Comparison of ENCODE assay signal across 17 mouse cellular contexts in the genomic region with DNA sequence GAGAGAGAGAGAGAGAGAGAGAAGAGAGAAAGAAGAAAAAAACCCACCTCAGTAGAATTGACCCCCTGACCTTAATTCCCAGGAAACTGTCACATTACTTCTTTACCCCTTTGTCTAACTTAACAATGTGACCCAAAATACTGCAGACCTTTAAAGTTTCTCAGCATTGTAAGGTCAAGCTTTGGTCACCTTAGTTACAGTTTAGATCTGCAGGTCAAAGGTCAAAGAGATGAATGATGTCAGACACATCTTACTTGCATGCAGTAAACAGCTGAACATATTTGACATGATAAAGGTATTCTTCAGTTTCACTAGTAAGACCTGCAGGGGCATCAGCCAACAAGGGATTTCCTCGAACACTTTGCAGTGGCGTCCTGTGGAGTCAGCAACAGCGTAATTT. TPM values are rescaled to one million over a fixed set of nuclear protein-coding genes. Genes with fewer than 3 reads are reported as not detected.
A peak's percentile ranks its signal among the peaks of the same experiment; 100 is the strongest.
DNase-seq lines count a peak whose midpoint lies in the region; TF ChIP-seq lines count a peak whose summit lies in the region.
"Had no signal": no experiment of that assay in that cellular context is flagged by ENCODE, and none has a peak within 500 bp of the region (broad histone marks: within the 10 kb centered on the region; RNA-seq: fewer than 3 reads in every experiment).

No protein-coding gene starts in this region.

- peak; percentile 21 for DNase-seq in liver, adult 2 months (ENCODE audit: extremely low read depth, low read depth, low spot score)
- no peak for DNase-seq in liver
- peak; percentile 73 for DNase-seq in embryo, embryonic 10 days (ENCODE audit: low spot score)
- DNase-seq in embryonic facial prominence, embryonic 10.5 days (ENCODE audit: low spot score) = peak; percentile 15
- DNase-seq in retina, embryonic 14.5 days (ENCODE audit: low spot score) = peak; percentile 30
- DNase-seq in layer of hippocampus, postnatal 10 days (ENCODE audit: low spot score in 2 of 2) = no peak
- DNase-seq in testis, postnatal 10 days (ENCODE audit: low spot score) = no peak
- DNase-seq: cerebellum, postnatal 25 days; gastrocnemius, postnatal 10 days; heart, adult 18-20 months; kidney, adult 2 months; liver, embryonic 13.5 days; thymus, postnatal 14 days had no signal

- no peak for TF ChIP-seq POLR2A in liver, adult 2 months (IDR thresholded peaks at IDR 0.05; ENCODE audit: extremely low read depth, insufficient read depth, low read length)

- no peaks in the 10 kb centered on the region for H3K4me1 ChIP-seq in liver, adult 2 months (ENCODE audit: control insufficient read depth, insufficient read depth, low read length)
- H3K4me1 ChIP-seq in embryonic facial prominence, embryonic 10.5 days = peaks cover 36% of the 10 kb centered on the region
- H3K4me1 ChIP-seq: embryonic facial prominence, embryonic 15.5 days; liver, embryonic 13.5 days; megakaryocyte, embryonic 14.5 days had no signal

- no peak overlapping the region for H3K9ac ChIP-seq in liver, adult 2 months (ENCODE audit: low read depth, low read length)
- H3K9ac ChIP-seq: embryonic facial prominence, embryonic 15.5 days; liver, embryonic 13.5 days had no signal

- no peaks in the 10 kb centered on the region for H3K79me2 ChIP-seq in liver, adult 2 months (ENCODE audit: control insufficient read depth, insufficient read depth, low read length)

- no peak overlapping the region for H3K27ac ChIP-seq in liver, adult 2 months (replicated peaks; ENCODE audit: insufficient read depth, low read depth, low read length)
- no peak overlapping the region for H3K27ac ChIP-seq in embryonic facial prominence, embryonic 10.5 days (replicated peaks)
- H3K27ac ChIP-seq: embryonic facial prominence, embryonic 15.5 days; liver, embryonic 13.5 days; stomach, postnatal 0 days had no signal

- no peak overlapping the region for H3K4me3 ChIP-seq in liver, adult 2 months (ENCODE audit: insufficient read depth, low read depth, low read length)
- H3K4me3 ChIP-seq in embryonic facial prominence, embryonic 10.5 days = no peak overlapping the region
- H3K4me3 ChIP-seq: embryonic facial prominence, embryonic 15.5 days; liver, embryonic 13.5 days; megakaryocyte, embryonic 14.5 days had no signal

- peaks cover 3% of the 10 kb centered on the region; the same call in 1 of the 2 replicates for H3K27me3 ChIP-seq in liver, adult 2 months (ENCODE audit: control insufficient read depth, insufficient read depth, low read length)
- no peaks in the 10 kb centered on the region; the same call in none of the 2 replicates for H3K27me3 ChIP-seq in embryonic facial prominence, embryonic 10.5 days (replicated peaks; ENCODE audit: low read depth, poor library complexity, severe bottlenecking)
- H3K27me3 ChIP-seq: embryonic facial prominence, embryonic 15.5 days; liver, embryonic 13.5 days; megakaryocyte, embryonic 14.5 days had no signal

- no peaks in the 10 kb centered on the region for H3K9me3 ChIP-seq in embryonic facial prominence, embryonic 10.5 days
- H3K9me3 ChIP-seq: embryonic facial prominence, embryonic 15.5 days; G1E; liver, embryonic 13.5 days; megakaryocyte, embryonic 14.5 days had no signal

- TF ChIP-seq CTCF in liver, adult 2 months (IDR thresholded peaks at IDR 0.05; ENCODE audit: low read depth, low read length) = no peak

- WGBS in liver, adult 2 months = 46% methylated on average over 3 of the region's 3 CpGs
- WGBS in embryonic facial prominence, embryonic 10.5 days = 9% methylated on average over 3 of the region's 3 CpGs

- no peaks in the 10 kb centered on the region for H3K36me3 ChIP-seq in liver, adult 2 months (ENCODE audit: control insufficient read depth, insufficient read depth, low read length)
- H3K36me3 ChIP-seq in embryonic facial prominence, embryonic 10.5 days (replicated peaks) = no peaks in the 10 kb centered on the region
- H3K36me3 ChIP-seq: embryonic facial prominence, embryonic 15.5 days; G1E; liver, embryonic 13.5 days had no signal

RNA-seq across cellular contexts. Expression of gene Flrt3, which starts 32.9 kb away (rescaled TPM):
- total RNA-seq in liver, adult 2 months (2014; rRNA removed) = 0.07 and 0.46 TPM in 2 replicates
- polyA plus RNA-seq in liver, adult 2 months (2012; rRNA removed) = 0.02 TPM in 1 of 2 replicates, not detected in the other
- polyA plus RNA-seq in embryonic facial prominence, embryonic 10.5 days (2016; fragmentation: Nextera tagmentation; extraction: Ambion mirVana) = 57.6 and 66.9 TPM in 2 replicates
- 10 to 100 TPM; 31.7 to 36.5 TPM for total RNA-seq in layer of hippocampus, postnatal 10 days (2021)
- polyA plus RNA-seq: G1E had no signal

Comparison
In these comparisons a context has a peak if more than half of its experiments do, and no peak if none do; other contexts are left out.
1. DNase-seq: peak in liver, adult 2 months (single experiment), embryo, embryonic 10 days (single experiment), embryonic facial prominence, embryonic 10.5 days (single experiment) and retina, embryonic 14.5 days (single experiment); none in liver (single experiment), layer of hippocampus, postnatal 10 days (0 of 2) and testis, postnatal 10 days (single experiment).
2. RNA of gene Flrt3, which starts 32.9 kb away (total RNA-seq): 31.7 to 36.5 TPM in layer of hippocampus, postnatal 10 days; 0.07 to 0.46 TPM in liver, adult 2 months; every median in the first group is over 10 times any median in the second.